Mouse (Mus musculus) spleen, adult 2 months (tissue): ENCODE measurements around the gene Mapk6.

ENCODE experiments used
- CTCF ChIP-seq: fragments of 200-500 bp; IDR thresholded peaks from 2 replicates; pipeline ENCODE4 v1.5.1; 2011; ENCODE audit warnings: mild to moderate bottlenecking, inconsistent platforms; ENCODE audit not compliant: insufficient read depth, insufficient read length, insufficient replicate concordance; ENCODE audit errors: extremely low read depth
- POLR2A ChIP-seq: fragments of 200-500 bp; IDR thresholded peaks from 2 replicates; pipeline ENCODE4 v1.6.1; 2011; ENCODE audit warnings: low read depth, low read length, inconsistent platforms

DNA sequence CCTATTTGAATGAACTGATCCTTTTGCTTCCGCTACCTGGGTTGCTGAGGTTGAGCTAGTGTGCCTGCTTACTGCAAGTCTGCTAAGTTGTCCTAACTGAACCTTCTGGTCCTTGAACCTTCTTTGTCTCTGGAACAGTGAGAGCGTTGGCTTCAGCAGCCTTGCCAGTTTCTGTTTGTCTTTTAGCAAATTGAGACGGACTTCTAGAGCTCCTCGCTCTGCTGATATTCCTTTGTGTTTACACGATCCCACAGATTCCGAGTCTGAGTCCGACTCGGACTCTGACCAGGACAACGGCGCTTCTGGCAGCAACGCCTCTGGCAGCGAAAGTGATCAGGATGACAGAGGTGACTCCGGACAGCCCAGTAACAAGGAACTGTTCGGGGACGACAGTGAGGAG lies 35.2 kb upstream of the Mapk6 start:
- no peak for TF ChIP-seq POLR2A
- no peak for TF ChIP-seq CTCF
